Mouse (Mus musculus): ENCODE results near the gene Hba-a2.
"Not testable (repeated sequence)": the region's sequence is repeated elsewhere in the genome, so short reads cannot be mapped to it uniquely, and the experiment has no call there.

DNA sequence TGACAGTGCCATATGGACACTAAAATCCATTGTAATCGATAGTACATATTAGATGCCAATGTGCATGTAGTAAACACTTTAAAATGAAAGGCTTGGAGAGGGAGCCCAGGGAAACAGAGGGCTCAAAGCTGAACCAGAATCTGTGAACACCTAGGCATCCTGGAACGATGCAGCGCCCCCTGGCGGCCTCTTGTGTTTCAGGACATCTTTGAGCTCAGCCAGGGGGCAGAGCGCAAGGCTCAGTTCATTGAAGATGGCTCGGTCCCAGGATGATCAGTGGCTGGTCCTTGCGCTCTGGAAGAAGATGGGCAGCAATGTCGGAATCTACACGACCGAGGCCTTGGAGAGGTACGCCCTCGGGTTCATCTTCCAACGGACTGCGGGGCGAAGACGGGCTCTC, 3.6 kb downstream of the Hba-a2 start, which contains the start of gene Hbq1a:
- TF ChIP-seq POLR2A (IDR thresholded peaks at IDR 0.05; ENCODE audit: insufficient read depth, low read depth, low read length): not testable (repeated sequence)
- peak; percentile 66; the same call in 1 of the 2 replicates for TF ChIP-seq CTCF (IDR thresholded peaks at IDR 0.05; ENCODE audit: insufficient read depth, low read depth, low read length)
